Mouse (Mus musculus) cortical plate, adult 2 months (tissue): Measurements from ENCODE around the gene Gpr161.

ENCODE experiments used
- CTCF ChIP-seq: fragments of 200-500 bp; IDR thresholded peaks from 2 replicates; pipeline ENCODE4 v1.5.1; 2011; ENCODE audit warnings: mild to moderate bottlenecking, control low read depth, low read length; ENCODE audit not compliant: insufficient read depth; ENCODE audit errors: extremely low read depth
- POLR2A ChIP-seq: fragments of 200-500 bp; IDR thresholded peaks from 2 replicates; pipeline ENCODE4 v1.6.1; 2011; ENCODE audit warnings: mild to moderate bottlenecking, low read length, control low read depth; ENCODE audit not compliant: insufficient read depth; ENCODE audit errors: extremely low read depth

DNA sequence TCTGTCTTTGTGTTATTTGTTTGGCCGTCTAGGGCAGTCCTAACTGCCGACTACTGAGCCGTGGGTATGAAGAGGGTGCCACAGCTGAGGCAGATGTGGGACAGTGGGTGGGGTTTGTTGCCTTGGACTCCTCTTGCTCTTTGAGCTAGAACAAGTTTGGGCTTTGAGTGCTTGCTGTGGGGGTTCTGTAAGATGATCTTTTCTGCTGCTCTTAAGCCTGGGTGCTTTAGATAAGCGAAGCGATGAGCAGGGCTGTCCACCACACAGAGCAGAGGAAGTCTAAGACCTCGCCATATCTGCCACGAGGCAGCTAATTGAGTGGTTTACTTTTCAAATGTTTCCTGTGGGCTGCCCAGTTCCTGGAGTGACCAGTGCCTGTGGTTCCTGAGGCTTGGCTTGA lies 27.3 kb downstream of the Gpr161 start:
- TF ChIP-seq CTCF (no peak), POLR2A (no peak)
